In genomic region chr16:22151706-22152315, GRCm38 (mm10) we compare ENCODE assay signal across 11 mouse cellular contexts. TPM values are rescaled to one million over a fixed set of nuclear protein-coding genes. Genes with fewer than 3 reads are reported as not detected.
DNase-seq lines count a peak whose midpoint lies in the region; ATAC-seq and TF ChIP-seq lines count a peak whose summit lies in the region.
"Had no signal": no experiment of that assay in that cellular context is flagged by ENCODE, and none has a peak within 500 bp of the region (broad histone marks: within the 10 kb centered on the region; RNA-seq: fewer than 3 reads in every experiment).

No protein-coding gene starts in this region.

- peak overlapping the region; percentile 15; the same call in 1 of the 2 replicates for H3K4me2 ChIP-seq in kidney, postnatal 0 days (ENCODE audit: low read length)
- peak overlapping the region; percentile 26 for H3K4me2 ChIP-seq in heart, postnatal 0 days (ENCODE audit: low read depth, low read length)
- peak overlapping the region; percentile 21 for H3K4me2 ChIP-seq in midbrain, embryonic 15.5 days

- WGBS in kidney, postnatal 0 days: 32% methylated on average over 11 of the region's 11 CpGs
- 37% methylated on average over 10 of the region's 11 CpGs for WGBS in kidney, adult 2 months
- 22% methylated on average over 10 of the region's 11 CpGs for WGBS in embryonic facial prominence, embryonic 10.5 days
- WGBS in heart, postnatal 0 days: 19% methylated on average over 10 of the region's 11 CpGs
- 12% methylated on average over 9 of the region's 11 CpGs for WGBS in midbrain, embryonic 15.5 days

- peak; percentile 50 for DNase-seq in kidney, postnatal 0 days (ENCODE audit: low spot score)
- no peak for DNase-seq in kidney, adult 2 months
- peak; percentile 29 for DNase-seq in embryonic facial prominence, embryonic 10.5 days (ENCODE audit: low spot score)
- peak; percentile 48 for DNase-seq in heart, postnatal 0 days (ENCODE audit: low spot score)
- no peak for DNase-seq in adipocyte (ENCODE audit: low spot score)
- DNase-seq in ovary, adult 18-20 months (ENCODE audit: low spot score): no peak
- DNase-seq in gastrocnemius, postnatal 10 days: no peak
- DNase-seq: cerebellum, adult 8-10 months; right cerebral cortex, adult 18-20 months; thymus, postnatal 14 days had no signal

- no peaks in the 10 kb centered on the region for H3K9me3 ChIP-seq in kidney, postnatal 0 days (replicated peaks; ENCODE audit: low read length)
- no peaks in the 10 kb centered on the region for H3K9me3 ChIP-seq in embryonic facial prominence, embryonic 10.5 days
- no peaks in the 10 kb centered on the region for H3K9me3 ChIP-seq in heart, postnatal 0 days (replicated peaks; ENCODE audit: control insufficient read depth, low read length)
- no peaks in the 10 kb centered on the region for H3K9me3 ChIP-seq in midbrain, embryonic 15.5 days

- H3K4me3 ChIP-seq in kidney, postnatal 0 days (replicated peaks; ENCODE audit: low read depth, low read length): no peak overlapping the region
- H3K4me3 ChIP-seq in kidney, adult 2 months (ENCODE audit: insufficient read depth, low read depth, low read length): no peak overlapping the region
- H3K4me3 ChIP-seq in embryonic facial prominence, embryonic 10.5 days: no peak overlapping the region
- H3K4me3 ChIP-seq in heart, postnatal 0 days (ENCODE audit: low read depth, low read length): no peak overlapping the region
- no peak overlapping the region for H3K4me3 ChIP-seq in midbrain, embryonic 15.5 days

- peak; percentile 94 for ATAC-seq in kidney, postnatal 0 days (replicated peaks; ENCODE audit: low FRiP score, low read depth)
- ATAC-seq in heart, postnatal 0 days (ENCODE audit: insufficient read depth, low read depth): peak; percentile 80
- peak; percentile 48; the same call in 1 of the 2 replicates for ATAC-seq in midbrain, embryonic 15.5 days (replicated peaks)

- no peaks in the 10 kb centered on the region for H3K27me3 ChIP-seq in kidney, postnatal 0 days (ENCODE audit: insufficient read depth, low read length)
- H3K27me3 ChIP-seq in kidney, adult 2 months (replicated peaks; ENCODE audit: control insufficient read depth, insufficient read depth, low read length): no peaks in the 10 kb centered on the region
- H3K27me3 ChIP-seq in embryonic facial prominence, embryonic 10.5 days (replicated peaks; ENCODE audit: low read depth, poor library complexity, severe bottlenecking): no peaks in the 10 kb centered on the region
- no peaks in the 10 kb centered on the region for H3K27me3 ChIP-seq in heart, postnatal 0 days (ENCODE audit: control insufficient read depth, insufficient read depth, low read length)
- H3K27me3 ChIP-seq in midbrain, embryonic 15.5 days (replicated peaks): no peaks in the 10 kb centered on the region

- no peak for TF ChIP-seq EP300 in heart, postnatal 0 days (IDR thresholded peaks at IDR 0.05; ENCODE audit: low read depth)

- no peak for TF ChIP-seq POLR2A in kidney, adult 2 months (IDR thresholded peaks at IDR 0.05; ENCODE audit: low read depth, low read length)

- no peak overlapping the region for H3K9ac ChIP-seq in kidney, postnatal 0 days (ENCODE audit: low read depth, low read length)
- H3K9ac ChIP-seq in heart, postnatal 0 days (replicated peaks; ENCODE audit: low read depth, low read length): no peak overlapping the region
- no peak overlapping the region for H3K9ac ChIP-seq in midbrain, embryonic 15.5 days

- H3K4me1 ChIP-seq in kidney, postnatal 0 days (replicated peaks; ENCODE audit: insufficient read depth, low read length): peaks cover 14% of the 10 kb centered on the region; the same call in 1 of the 2 replicates
- H3K4me1 ChIP-seq in kidney, adult 2 months (ENCODE audit: control insufficient read depth, insufficient read depth, low read length): no peaks in the 10 kb centered on the region
- peaks cover 55% of the 10 kb centered on the region for H3K4me1 ChIP-seq in embryonic facial prominence, embryonic 10.5 days
- peaks cover 26% of the 10 kb centered on the region for H3K4me1 ChIP-seq in heart, postnatal 0 days (ENCODE audit: control insufficient read depth, insufficient read depth)
- peaks cover 18% of the 10 kb centered on the region for H3K4me1 ChIP-seq in midbrain, embryonic 15.5 days

- H3K36me3 ChIP-seq in kidney, postnatal 0 days (ENCODE audit: insufficient read depth, low read length): no peaks in the 10 kb centered on the region
- no peaks in the 10 kb centered on the region for H3K36me3 ChIP-seq in kidney, adult 2 months (ENCODE audit: control insufficient read depth, insufficient read depth, low read length)
- peaks cover 19% of the 10 kb centered on the region for H3K36me3 ChIP-seq in embryonic facial prominence, embryonic 10.5 days (replicated peaks)
- H3K36me3 ChIP-seq in heart, postnatal 0 days (replicated peaks; ENCODE audit: control insufficient read depth, insufficient read depth, low read length): no peaks in the 10 kb centered on the region
- H3K36me3 ChIP-seq in midbrain, embryonic 15.5 days (replicated peaks): no peaks in the 10 kb centered on the region

- peak overlapping the region; percentile 75 for H3K27ac ChIP-seq in kidney, postnatal 0 days
- H3K27ac ChIP-seq in kidney, adult 2 months (ENCODE audit: insufficient read depth, low read depth, low read length): no peak overlapping the region
- H3K27ac ChIP-seq in embryonic facial prominence, embryonic 10.5 days (replicated peaks): peak overlapping the region; percentile 52; the same call in 1 of the 2 replicates
- peak overlapping the region; percentile 67 for H3K27ac ChIP-seq in heart, postnatal 0 days (ENCODE audit: low read depth)
- H3K27ac ChIP-seq in midbrain, embryonic 15.5 days: peak overlapping the region; percentile 49; the same call in 1 of the 2 replicates

- TF ChIP-seq CTCF in kidney, postnatal 0 days (IDR thresholded peaks at IDR 0.05; ENCODE audit: low read depth): no peak
- no peak for TF ChIP-seq CTCF in kidney, adult 2 months (conservative IDR thresholded peaks at IDR 0.05; ENCODE audit: insufficient read depth, insufficient read length, low read depth, low read length)
- TF ChIP-seq CTCF in heart, postnatal 0 days (IDR thresholded peaks at IDR 0.05; ENCODE audit: low read depth): no peak

RNA-seq across cellular contexts. Expression of gene Igf2bp2, which starts 11.3 kb away (rescaled TPM):
- polyA plus RNA-seq in kidney, postnatal 0 days (2015; fragmentation: Nextera tagmentation; extraction: Ambion mirVana): 34.8 and 35.0 TPM in 2 replicates
- polyA plus RNA-seq in kidney, adult 2 months (2012; rRNA removed): 2.1 and 2.3 TPM in 2 replicates
- polyA plus RNA-seq in embryonic facial prominence, embryonic 10.5 days (2016; fragmentation: Nextera tagmentation; extraction: Ambion mirVana): 174 and 198 TPM in 2 replicates
- 26.3 and 48.1 TPM in 2 replicates for total RNA-seq in heart, postnatal 0 days (2014; rRNA removed; ENCODE audit: low replicate concordance)
- polyA plus RNA-seq in heart, postnatal 0 days (2015; fragmentation: Nextera tagmentation; extraction: Ambion mirVana): 12.9 and 14.1 TPM in 2 replicates
- 15.1 and 16.6 TPM in 2 replicates for polyA plus RNA-seq in midbrain, embryonic 15.5 days (2015; fragmentation: Nextera tagmentation; extraction: Ambion mirVana)
- total RNA-seq in gastrocnemius, postnatal 10 days (2021): 10 to 100 TPM in 1 of 2 experiments, 1 to 10 TPM in 1; 8.4 to 16.6 TPM

Comparison
In these comparisons a context has a peak if more than half of its experiments do, and no peak if none do; other contexts are left out.
1. DNase-seq: peak in kidney, postnatal 0 days (single experiment), embryonic facial prominence, embryonic 10.5 days (single experiment) and heart, postnatal 0 days (single experiment); none in kidney, adult 2 months (single experiment), adipocyte (single experiment), ovary, adult 18-20 months (single experiment) and gastrocnemius, postnatal 10 days (single experiment).
2. Peak in every context shown above with its lines, with median percentiles within 50 percentile points of each other: ATAC-seq and H3K4me2 ChIP-seq.